Mouse (Mus musculus): ENCODE results near the gene Rfesd. TPM values are rescaled to one million over a fixed set of nuclear protein-coding genes. Genes with fewer than 3 reads are reported as not detected.

The Rfesd gene
- polyA plus RNA-seq, 1 experiment, result 6.0 TPM

DNA sequence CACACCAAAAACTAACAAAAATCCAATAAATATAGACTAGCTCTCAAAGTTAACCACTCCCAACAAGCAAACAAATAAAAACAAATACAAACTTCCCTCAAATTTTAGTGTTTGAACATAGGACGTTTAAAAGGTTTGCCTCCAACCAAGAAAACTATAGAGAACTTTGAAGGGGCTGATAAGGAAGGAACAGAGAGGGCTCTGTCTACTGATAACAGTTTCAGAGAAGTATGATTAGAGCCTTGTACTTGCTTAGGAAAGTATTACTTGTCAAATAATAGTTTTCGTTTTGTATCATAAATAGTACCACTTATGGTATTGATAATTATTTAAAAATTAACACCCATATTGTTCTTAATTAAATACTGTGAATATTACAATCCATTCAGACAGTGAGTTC, 4.0 kb downstream of the Rfesd start:
- no peaks in the 10 kb centered on the region for H3K36me3 ChIP-seq (ENCODE audit: control insufficient read depth, insufficient read depth)
- H3K79me2 ChIP-seq (ENCODE audit: control insufficient read depth, insufficient read depth), result peaks cover 11% of the 10 kb centered on the region
- H3K79me3 ChIP-seq (ENCODE audit: low read depth), result no peaks in the 10 kb centered on the region
- H3ac ChIP-seq (ENCODE audit: control insufficient read depth, insufficient read length, low read depth), result no peak overlapping the region
- no peak for TF ChIP-seq CEBPB (IDR thresholded peaks at IDR 0.05; ENCODE audit: low read depth)
- no peak overlapping the region for H3K4me3 ChIP-seq (ENCODE audit: insufficient read depth, poor library complexity, severe bottlenecking)
- H3K27me3 ChIP-seq (ENCODE audit: control insufficient read depth, insufficient read depth, insufficient read length), result no peaks in the 10 kb centered on the region

DNA sequence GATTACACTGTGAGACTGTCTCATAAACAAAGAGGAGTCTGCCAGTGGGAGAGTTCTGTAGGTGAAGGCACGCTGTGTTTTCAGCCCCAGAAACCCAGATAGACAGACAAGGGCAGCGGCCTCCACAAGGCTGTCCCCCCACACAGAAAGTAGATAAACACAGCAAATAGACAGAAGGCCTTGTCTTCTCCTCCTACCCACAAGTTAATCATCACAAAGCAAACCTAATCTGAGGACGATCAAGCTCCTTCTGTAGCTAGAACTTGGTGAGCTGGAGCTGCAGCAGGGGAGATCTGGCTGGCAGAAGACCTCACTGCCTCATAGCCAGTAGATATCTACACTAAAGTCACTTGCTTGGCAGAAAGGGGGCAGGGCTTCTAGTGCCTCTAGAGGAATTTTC, 15.2 kb downstream of the Rfesd start:
- TF ChIP-seq MYOD1 (IDR thresholded peaks at IDR 0.05; ENCODE audit: control insufficient read depth, insufficient read length, low read depth), result no peak
- TF ChIP-seq MAX (IDR thresholded peaks at IDR 0.05), result no peak
- TF ChIP-seq FOSL1 (IDR thresholded peaks at IDR 0.05; ENCODE audit: insufficient read depth, low read length, poor library complexity, severe bottlenecking), result no peak
- no peak for TF ChIP-seq MYOG (IDR thresholded peaks at IDR 0.05; ENCODE audit: control insufficient read depth, extremely low read depth, insufficient read length)
- no peak for TF ChIP-seq USF1 (IDR thresholded peaks at IDR 0.05; ENCODE audit: low read depth)
- TF ChIP-seq CTCF (IDR thresholded peaks at IDR 0.05; ENCODE audit: control insufficient read depth, insufficient read depth, insufficient read length), result no peak
- TF ChIP-seq CEBPB (IDR thresholded peaks at IDR 0.05; ENCODE audit: low read depth), result no peak
- H3K79me3 ChIP-seq (ENCODE audit: low read depth), result no peaks in the 10 kb centered on the region
- no peak overlapping the region for H3K4me3 ChIP-seq (ENCODE audit: insufficient read depth, poor library complexity, severe bottlenecking)
- peaks cover 8% of the 10 kb centered on the region for H3K36me3 ChIP-seq (ENCODE audit: control insufficient read depth, insufficient read depth)
- H3ac ChIP-seq (ENCODE audit: control insufficient read depth, insufficient read length, low read depth), result no peak overlapping the region
- no peaks in the 10 kb centered on the region for H3K79me2 ChIP-seq (ENCODE audit: control insufficient read depth, insufficient read depth)
- no peaks in the 10 kb centered on the region for H3K27me3 ChIP-seq (ENCODE audit: control insufficient read depth, insufficient read depth, insufficient read length)

DNA sequence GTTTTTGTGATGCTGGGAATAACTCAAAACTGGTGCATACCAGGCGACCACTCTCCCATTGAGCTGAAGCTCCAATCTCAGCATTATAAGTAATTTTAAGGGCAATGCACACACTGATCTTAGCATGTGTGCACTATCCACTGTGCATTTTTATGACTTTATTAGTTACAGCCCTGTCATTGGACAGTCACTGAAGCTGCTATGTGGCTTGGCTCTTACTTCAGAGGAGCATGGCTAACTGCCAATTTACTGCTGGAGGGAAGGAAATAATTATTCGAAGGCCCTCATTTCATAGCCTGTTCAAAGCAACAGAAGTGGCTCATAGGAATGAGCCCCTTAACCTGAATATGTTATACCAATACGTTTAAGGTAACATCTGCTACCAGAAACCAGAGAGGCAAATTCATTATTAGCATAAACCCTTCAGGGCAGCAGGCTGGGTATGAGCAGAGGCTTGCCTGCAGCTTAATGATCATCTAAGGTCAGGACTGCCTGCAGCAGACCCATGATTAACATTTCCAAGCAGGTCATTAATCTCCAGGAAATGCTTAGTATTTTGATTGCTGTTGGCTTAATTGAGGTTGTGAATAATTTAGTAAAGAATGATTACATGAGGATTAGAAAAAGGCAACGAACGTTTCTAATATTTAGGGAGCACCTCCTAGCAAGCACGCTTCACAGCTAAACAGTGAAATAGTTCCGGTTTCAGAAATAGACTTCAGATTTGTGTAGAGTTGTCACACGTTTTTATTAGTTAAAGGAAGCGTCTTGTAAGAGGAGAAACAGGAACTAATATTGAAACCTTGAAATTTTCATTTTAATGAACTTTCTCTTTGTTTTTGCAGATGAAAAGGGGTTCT, 26.1 kb downstream of the Rfesd start:
- H3K27me3 ChIP-seq (ENCODE audit: control insufficient read depth, insufficient read depth, insufficient read length), result no peaks in the 10 kb centered on the region
- H3K79me3 ChIP-seq (ENCODE audit: low read depth), result no peaks in the 10 kb centered on the region
- no peaks in the 10 kb centered on the region for H3K79me2 ChIP-seq (ENCODE audit: control insufficient read depth, insufficient read depth)
- TF ChIP-seq CEBPB (IDR thresholded peaks at IDR 0.05; ENCODE audit: low read depth) (no peak), MAX (IDR thresholded peaks at IDR 0.05) (no peak), MYOD1 (IDR thresholded peaks at IDR 0.05; ENCODE audit: control insufficient read depth, insufficient read length, low read depth) (no peak), MYOG (IDR thresholded peaks at IDR 0.05; ENCODE audit: control insufficient read depth, extremely low read depth, insufficient read length) (no peak), FOSL1 (IDR thresholded peaks at IDR 0.05; ENCODE audit: insufficient read depth, low read length, poor library complexity, severe bottlenecking) (no peak)
- no peak overlapping the region for H3ac ChIP-seq (ENCODE audit: control insufficient read depth, insufficient read length, low read depth)
- H3K4me3 ChIP-seq (ENCODE audit: insufficient read depth, poor library complexity, severe bottlenecking), result no peak overlapping the region
- no peaks in the 10 kb centered on the region for H3K36me3 ChIP-seq (ENCODE audit: control insufficient read depth, insufficient read depth)

DNA sequence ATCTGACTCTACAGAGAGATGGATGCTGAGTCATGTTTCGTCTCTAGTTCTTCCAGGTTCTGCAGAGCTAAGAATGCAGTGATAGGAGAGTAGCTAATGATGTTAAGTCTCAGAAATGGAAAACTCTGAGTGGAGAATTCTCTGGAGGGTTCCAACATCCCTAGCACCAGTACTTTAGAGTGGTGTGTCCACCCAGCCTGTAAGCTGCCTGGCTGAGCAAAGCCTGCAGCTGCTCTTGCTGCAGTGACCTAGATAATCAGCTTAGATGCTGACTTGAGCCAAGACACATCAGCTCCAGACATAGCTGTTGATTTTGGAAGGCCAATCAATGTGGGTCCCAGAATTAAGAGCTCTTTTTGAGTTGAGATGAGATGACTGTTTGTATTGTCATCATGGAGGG, 30.4 kb downstream of the Rfesd start:
- H3K79me2 ChIP-seq (ENCODE audit: control insufficient read depth, insufficient read depth), result no peaks in the 10 kb centered on the region
- TF ChIP-seq MAX (IDR thresholded peaks at IDR 0.05) (no peak), CEBPB (IDR thresholded peaks at IDR 0.05; ENCODE audit: low read depth) (no peak)
- no peaks in the 10 kb centered on the region for H3K27me3 ChIP-seq (ENCODE audit: control insufficient read depth, insufficient read depth, insufficient read length)
- no peaks in the 10 kb centered on the region for H3K36me3 ChIP-seq (ENCODE audit: control insufficient read depth, insufficient read depth)
- H3K79me3 ChIP-seq (ENCODE audit: low read depth), result no peaks in the 10 kb centered on the region
- H3ac ChIP-seq (ENCODE audit: control insufficient read depth, insufficient read length, low read depth), result no peak overlapping the region
- no peak overlapping the region for H3K4me3 ChIP-seq (ENCODE audit: insufficient read depth, poor library complexity, severe bottlenecking)

DNA sequence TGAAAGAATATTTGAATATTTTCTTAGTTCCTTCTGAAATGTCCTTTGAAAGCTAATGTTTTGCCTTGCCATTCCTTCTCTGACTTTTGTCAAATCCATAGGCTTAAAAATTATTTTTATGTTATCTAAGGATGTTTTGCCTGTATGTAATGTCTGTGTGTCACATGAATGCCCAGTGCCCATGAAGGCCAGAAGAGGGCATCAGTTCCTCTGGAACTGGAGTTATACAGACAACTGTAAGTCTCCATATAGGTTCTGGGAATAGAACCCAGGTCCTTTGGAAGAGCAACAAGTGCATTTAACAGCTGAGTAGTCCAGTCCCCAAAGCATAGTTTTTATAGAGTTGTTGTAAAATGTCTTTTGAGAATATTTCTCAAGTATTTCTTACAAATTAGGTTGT, 36.6 kb downstream of the Rfesd start:
- Histone ChIP-seq H3K4me3 (ENCODE audit: insufficient read depth, poor library complexity, severe bottlenecking) (no peak overlapping the region), H3K79me3 (ENCODE audit: low read depth) (no peaks in the 10 kb centered on the region), H3K79me2 (ENCODE audit: control insufficient read depth, insufficient read depth) (no peaks in the 10 kb centered on the region), H3K27me3 (ENCODE audit: control insufficient read depth, insufficient read depth, insufficient read length) (no peaks in the 10 kb centered on the region), H3K36me3 (ENCODE audit: control insufficient read depth, insufficient read depth) (no peaks in the 10 kb centered on the region), H3ac (ENCODE audit: control insufficient read depth, insufficient read length, low read depth) (no peak overlapping the region)
- TF ChIP-seq MYOG (IDR thresholded peaks at IDR 0.05; ENCODE audit: control insufficient read depth, extremely low read depth, insufficient read length) (no peak), CTCF (IDR thresholded peaks at IDR 0.05; ENCODE audit: control insufficient read depth, insufficient read depth, insufficient read length) (no peak), CEBPB (IDR thresholded peaks at IDR 0.05; ENCODE audit: low read depth) (no peak), FOSL1 (IDR thresholded peaks at IDR 0.05; ENCODE audit: insufficient read depth, low read length, poor library complexity, severe bottlenecking) (no peak), MAX (IDR thresholded peaks at IDR 0.05) (no peak), MYOD1 (IDR thresholded peaks at IDR 0.05; ENCODE audit: control insufficient read depth, insufficient read length, low read depth) (no peak), USF1 (IDR thresholded peaks at IDR 0.05; ENCODE audit: low read depth) (no peak)

DNA sequence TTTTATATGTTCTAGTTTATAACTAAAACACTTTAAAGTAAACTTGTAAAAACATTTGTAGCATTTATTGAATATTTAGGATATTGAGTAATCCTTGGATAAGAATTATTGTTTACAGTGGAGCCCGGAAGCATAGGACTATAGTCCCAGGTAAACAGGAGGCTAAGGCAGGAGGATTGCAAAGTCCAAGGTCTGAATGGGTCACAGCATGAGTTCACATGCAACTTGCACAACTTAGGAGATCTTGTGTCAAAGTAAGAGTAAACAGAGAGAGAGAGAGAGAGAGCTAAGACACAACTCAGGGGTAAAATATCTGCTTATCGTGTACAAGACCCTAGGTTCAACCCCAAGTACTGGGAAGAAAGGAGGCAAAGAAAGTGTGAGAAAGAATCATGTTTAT, 41.9 kb downstream of the Rfesd start:
- Histone ChIP-seq H3K79me2 (ENCODE audit: control insufficient read depth, insufficient read depth) (no peaks in the 10 kb centered on the region), H3ac (ENCODE audit: control insufficient read depth, insufficient read length, low read depth) (no peak overlapping the region), H3K36me3 (ENCODE audit: control insufficient read depth, insufficient read depth) (no peaks in the 10 kb centered on the region), H3K79me3 (ENCODE audit: low read depth) (no peaks in the 10 kb centered on the region), H3K4me3 (ENCODE audit: insufficient read depth, poor library complexity, severe bottlenecking) (no peak overlapping the region), H3K27me3 (ENCODE audit: control insufficient read depth, insufficient read depth, insufficient read length) (no peaks in the 10 kb centered on the region)
- TF ChIP-seq MYOG (IDR thresholded peaks at IDR 0.05; ENCODE audit: control insufficient read depth, extremely low read depth, insufficient read length), result no peak
- no peak for TF ChIP-seq MAX (IDR thresholded peaks at IDR 0.05)
- no peak for TF ChIP-seq CTCF (IDR thresholded peaks at IDR 0.05; ENCODE audit: control insufficient read depth, insufficient read depth, insufficient read length)
- TF ChIP-seq MYOD1 (IDR thresholded peaks at IDR 0.05; ENCODE audit: control insufficient read depth, insufficient read length, low read depth), result no peak
- no peak for TF ChIP-seq FOSL1 (IDR thresholded peaks at IDR 0.05; ENCODE audit: insufficient read depth, low read length, poor library complexity, severe bottlenecking)
- TF ChIP-seq USF1 (IDR thresholded peaks at IDR 0.05; ENCODE audit: low read depth), result no peak
- no peak for TF ChIP-seq CEBPB (IDR thresholded peaks at IDR 0.05; ENCODE audit: low read depth)

All from C2C12 (cell line).